Mouse (Mus musculus) E14TG2a.4 (cell line): ENCODE measurements at regions not wholly inside any gene's neighbourhood (a gene's known extent, or its start where the extent isn't known, plus 50 kb on each side); places are given as distances from the start of the nearest gene placed in this dataset.

Experiments
- CTCF ChIP-seq: conservative IDR thresholded peaks from 2 replicates; pipeline ENCODE4 v1.5.1; 2014; ENCODE audit warnings: low read length
- NANOG ChIP-seq: IDR thresholded peaks from 2 replicates; pipeline ENCODE4 v1.6.1; 2014; ENCODE audit warnings: borderline replicate concordance, low read length, mixed read lengths
- POU5F1 ChIP-seq: IDR thresholded peaks from 2 replicates; pipeline ENCODE4 v1.6.1; 2014; ENCODE audit warnings: low read length, borderline replicate concordance

DNA sequence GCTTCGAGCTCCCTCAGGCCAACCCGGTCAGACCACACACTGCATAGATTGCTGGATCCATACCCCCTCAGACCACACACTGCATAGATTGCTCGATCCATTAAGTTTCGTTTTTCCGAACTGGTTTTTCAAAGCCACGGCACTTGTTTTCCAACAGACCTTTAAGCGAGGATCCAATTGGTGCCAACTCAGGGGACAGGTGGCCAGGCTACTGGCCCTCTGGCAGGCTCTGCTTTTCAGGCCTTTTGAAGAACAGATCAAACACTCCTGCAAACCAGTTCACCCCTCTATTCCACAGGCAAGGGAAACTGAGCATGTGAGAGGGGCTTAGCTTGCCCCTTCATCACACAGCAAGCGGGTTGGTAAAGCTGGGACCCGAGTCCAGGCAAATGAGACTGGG, 72.2 kb upstream of the Nkd1 start:
- TF ChIP-seq CTCF, result no peak
- no peak for TF ChIP-seq POU5F1
- no peak for TF ChIP-seq NANOG
